Mouse (Mus musculus) stomach, postnatal 0 days (tissue): ENCODE data around the gene Gm17402.

Experiments
- CTCF ChIP-seq: IDR thresholded peaks from 2 replicates; pipeline ENCODE4 v1.5.1; 2016; ENCODE audit warnings: antibody characterized with exemption, low read depth, mild to moderate bottlenecking, moderate library complexity
- EP300 ChIP-seq: optimal IDR thresholded peaks from 2 replicates; pipeline ENCODE3; 2016; ENCODE audit warnings: antibody characterized with exemption

- no peak for TF ChIP-seq EP300
- TF ChIP-seq CTCF, result no peak
Observed at GRCm38 (mm10) chr3:67367481-67367880, 7.5 kb downstream of the Gm17402 start.
